Mouse (Mus musculus): ENCODE results near the gene Set.

- TF ChIP-seq CTCF (IDR thresholded peaks at IDR 0.05; ENCODE audit: low read depth, low read length) (no peak), POLR2A (IDR thresholded peaks at IDR 0.05; ENCODE audit: insufficient read depth, low read length) (no peak)
Measured at GRCm38 (mm10) chr2:30111500-30111899, 54.3 kb downstream of the Set start.
